Mouse (Mus musculus): Measurements from ENCODE around the gene Sec31b.

The Sec31b gene

DNA sequence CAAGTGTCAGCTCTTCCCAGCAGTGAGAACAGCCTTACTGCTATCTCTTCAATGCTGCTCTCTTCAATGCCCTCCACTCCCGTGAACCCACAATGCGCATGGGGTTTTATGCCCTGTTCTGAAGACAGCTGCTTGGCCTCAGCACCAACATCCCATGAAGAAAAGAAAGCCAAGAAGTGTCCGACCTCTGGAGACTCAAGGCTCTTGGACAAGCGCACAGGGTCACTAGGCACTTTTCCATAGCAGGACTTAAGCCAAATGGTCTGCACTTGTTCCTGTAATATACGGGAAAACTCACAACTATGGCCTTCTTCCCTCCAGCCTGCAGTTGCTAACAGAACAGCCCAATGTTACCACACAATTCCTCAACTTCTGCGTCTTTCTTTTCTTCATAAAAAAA lies 70.4 kb downstream of the Sec31b start:
- DNase-seq (ENCODE audit: low spot score) = no peak

DNA sequence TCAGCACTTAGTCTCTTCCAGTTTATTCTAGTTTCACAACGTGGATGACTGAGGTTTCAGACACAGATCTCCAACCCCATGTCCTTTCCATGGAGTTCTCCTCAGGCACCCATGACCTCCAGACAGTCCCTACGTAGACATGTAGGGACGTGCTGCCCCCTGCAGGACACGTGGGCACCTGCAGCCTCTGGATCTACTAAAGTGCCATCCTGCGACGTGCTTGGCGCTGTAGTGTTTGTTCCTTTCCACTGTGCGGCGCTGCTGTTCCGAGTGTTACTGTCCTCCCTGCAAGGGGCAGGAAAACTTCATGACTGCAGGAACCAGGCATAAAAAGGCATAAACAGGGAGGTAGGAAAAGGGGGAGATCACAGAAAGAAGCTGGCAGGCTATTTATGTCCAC lies 71.5 kb downstream of the Sec31b start:
- peak; percentile 59 for DNase-seq (ENCODE audit: low spot score)

Measured in ovary, adult 18-20 months (tissue).